Mouse (Mus musculus): Measurements from ENCODE around the gene Tmcc3. TPM values are rescaled to one million over a fixed set of nuclear protein-coding genes. Genes with fewer than 3 reads are reported as not detected.

Gene Tmcc3
- polyA plus RNA-seq, 1 experiment = 6.2 TPM

- no peak for TF ChIP-seq POLR2A (IDR thresholded peaks at IDR 0.05; ENCODE audit: low read depth, low read length)
- no peak for TF ChIP-seq CTCF (IDR thresholded peaks at IDR 0.05; ENCODE audit: extremely low read depth, insufficient read depth, insufficient read length, insufficient replicate concordance)
- no peak overlapping the region for H3K4me3 ChIP-seq (ENCODE audit: extremely low read depth, insufficient read depth, insufficient read length)
- no peaks in the 10 kb centered on the region for H3K27me3 ChIP-seq (ENCODE audit: control insufficient read depth, insufficient read depth, low read length)
- no peaks in the 10 kb centered on the region for H3K36me3 ChIP-seq (ENCODE audit: control insufficient read depth, insufficient read depth, low read length)
- H3K27ac ChIP-seq (ENCODE audit: insufficient read depth, low read length) = no peak overlapping the region
- DNase-seq (ENCODE audit: low read depth in 1 of 2, low spot score in 2 of 2) = no peak
- 86% methylated on average over 7 of the region's 7 CpGs for WGBS
- H3K4me1 ChIP-seq (ENCODE audit: control insufficient read depth, insufficient read depth, insufficient read length) = no peaks in the 10 kb centered on the region
Observed at GRCm38 (mm10) chr10:94569731-94570130, 258.0 kb downstream of the Tmcc3 start.

GRCm38 (mm10) chr10:94571927-94572620 lies 260.3 kb downstream of the Tmcc3 start:
- H3K27ac ChIP-seq (ENCODE audit: insufficient read depth, low read length) = no peak overlapping the region
- no peaks in the 10 kb centered on the region for H3K36me3 ChIP-seq (ENCODE audit: control insufficient read depth, insufficient read depth, low read length)
- H3K27me3 ChIP-seq (ENCODE audit: control insufficient read depth, insufficient read depth, low read length) = no peaks in the 10 kb centered on the region
- TF ChIP-seq CTCF (IDR thresholded peaks at IDR 0.05; ENCODE audit: extremely low read depth, insufficient read depth, insufficient read length, insufficient replicate concordance) (no peak), POLR2A (IDR thresholded peaks at IDR 0.05; ENCODE audit: low read depth, low read length) (no peak)
- no peaks in the 10 kb centered on the region for H3K4me1 ChIP-seq (ENCODE audit: control insufficient read depth, insufficient read depth, insufficient read length)
- DNase-seq (ENCODE audit: low read depth in 1 of 2, low spot score in 2 of 2) = no peak
- no peak overlapping the region for H3K4me3 ChIP-seq (ENCODE audit: extremely low read depth, insufficient read depth, insufficient read length)
- 68% methylated on average over 9 of the region's 9 CpGs for WGBS

DNA sequence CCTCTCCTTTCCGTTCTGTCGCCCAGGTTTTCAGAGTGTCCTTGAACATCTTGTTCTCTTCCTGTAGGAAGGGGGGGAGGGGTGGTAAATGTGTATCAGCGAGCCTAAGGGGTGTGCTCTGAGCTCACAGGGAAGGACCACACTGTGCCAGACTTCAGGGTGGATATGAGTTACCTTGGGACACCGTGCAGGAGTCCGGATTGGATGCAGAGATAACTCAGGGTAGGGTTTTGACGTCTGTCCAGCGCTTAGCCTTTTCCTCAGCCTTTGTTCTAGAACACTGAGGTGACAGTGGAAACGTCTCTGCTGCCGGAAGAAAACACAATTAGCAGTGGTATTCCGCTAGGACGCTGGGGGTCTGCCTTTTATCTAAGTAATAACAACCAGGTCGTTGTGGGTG lies 261.0 kb downstream of the Tmcc3 start:
- WGBS = 76% methylated on average over 12 of the region's 12 CpGs
- DNase-seq (ENCODE audit: low read depth in 1 of 2, low spot score in 2 of 2) = no peak

DNA sequence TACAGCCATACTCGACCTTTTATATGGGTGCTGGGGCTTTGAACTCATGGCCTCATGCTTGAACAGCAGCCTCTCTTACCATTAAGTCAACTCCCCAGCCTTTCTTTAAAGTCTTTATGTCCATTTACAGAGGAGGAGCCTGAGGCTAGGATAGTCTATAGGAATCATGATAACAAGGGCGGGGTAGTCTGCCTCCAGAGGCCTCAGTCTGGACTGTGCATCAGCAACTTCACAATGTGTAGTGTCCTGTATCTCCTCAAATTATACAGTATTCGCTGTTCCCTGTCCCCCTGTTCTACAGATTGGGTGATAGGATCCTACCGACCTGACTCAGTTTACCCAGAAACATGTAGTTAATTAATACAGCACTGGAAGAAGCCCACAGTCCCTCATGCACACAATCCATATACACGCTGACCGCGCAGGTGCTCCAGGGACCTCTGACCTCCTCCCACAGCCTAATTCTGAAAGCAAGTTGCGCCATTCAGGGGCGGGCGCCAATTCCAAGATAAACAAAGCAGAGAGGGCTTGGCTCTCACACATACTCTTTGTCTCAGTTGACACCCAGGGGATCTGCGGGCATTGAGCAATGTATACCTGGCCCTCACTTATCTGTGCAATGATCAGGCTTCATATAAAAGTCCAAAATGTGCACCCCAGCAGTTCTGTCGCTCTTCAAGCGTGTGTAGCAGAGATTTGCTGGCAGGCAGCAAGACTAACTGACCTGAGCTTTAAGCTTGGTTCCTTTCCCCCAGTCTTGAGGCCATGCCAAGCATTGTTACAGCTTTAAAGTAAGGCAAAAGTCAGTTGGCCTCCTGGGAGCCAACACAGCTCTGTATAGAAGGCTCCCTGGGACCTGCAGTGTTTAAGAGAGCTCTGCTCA lies 262.9 kb downstream of the Tmcc3 start:
- 93% methylated on average over 13 of the region's 13 CpGs for WGBS

More for the DNA sequence above, 261.0 kb downstream of the Tmcc3 start:
- Histone ChIP-seq H3K4me1 (ENCODE audit: control insufficient read depth, insufficient read depth, insufficient read length) (no peaks in the 10 kb centered on the region), H3K27ac (ENCODE audit: insufficient read depth, low read length) (no peak overlapping the region), H3K4me3 (ENCODE audit: extremely low read depth, insufficient read depth, insufficient read length) (no peak overlapping the region), H3K36me3 (ENCODE audit: control insufficient read depth, insufficient read depth, low read length) (no peaks in the 10 kb centered on the region), H3K27me3 (ENCODE audit: control insufficient read depth, insufficient read depth, low read length) (no peaks in the 10 kb centered on the region)
- TF ChIP-seq POLR2A (IDR thresholded peaks at IDR 0.05; ENCODE audit: low read depth, low read length) (no peak), CTCF (IDR thresholded peaks at IDR 0.05; ENCODE audit: extremely low read depth, insufficient read depth, insufficient read length, insufficient replicate concordance) (no peak)

DNA sequence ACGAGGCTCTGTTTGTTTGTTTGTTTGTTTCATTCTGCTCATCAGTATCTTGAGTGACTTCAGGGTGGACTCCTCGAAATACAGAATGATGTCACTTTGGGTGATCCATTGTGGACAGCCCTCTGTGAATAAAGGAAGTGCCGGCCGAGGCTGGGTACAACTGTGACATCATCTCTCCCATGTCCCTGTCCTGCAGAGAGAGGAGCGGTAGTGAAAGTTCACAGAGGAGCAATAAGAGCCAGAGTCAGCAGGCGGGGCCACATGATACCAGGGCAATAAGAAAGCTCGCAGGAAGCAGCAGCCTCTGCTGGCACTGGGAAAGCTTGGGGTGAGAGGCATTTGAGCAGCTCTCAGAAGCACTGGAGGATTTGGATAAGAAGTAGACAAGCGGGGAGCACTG lies 264.2 kb downstream of the Tmcc3 start:
- no peak for DNase-seq (ENCODE audit: low read depth in 1 of 2, low spot score in 2 of 2)
- H3K36me3 ChIP-seq (ENCODE audit: control insufficient read depth, insufficient read depth, low read length) = no peaks in the 10 kb centered on the region
- 48% methylated on average over 8 of the region's 8 CpGs for WGBS
- H3K27ac ChIP-seq (ENCODE audit: insufficient read depth, low read length) = no peak overlapping the region
- no peaks in the 10 kb centered on the region for H3K4me1 ChIP-seq (ENCODE audit: control insufficient read depth, insufficient read depth, insufficient read length)
- no peaks in the 10 kb centered on the region for H3K27me3 ChIP-seq (ENCODE audit: control insufficient read depth, insufficient read depth, low read length)
- no peak overlapping the region for H3K4me3 ChIP-seq (ENCODE audit: extremely low read depth, insufficient read depth, insufficient read length)
- TF ChIP-seq CTCF (IDR thresholded peaks at IDR 0.05; ENCODE audit: extremely low read depth, insufficient read depth, insufficient read length, insufficient replicate concordance) = no peak
- TF ChIP-seq POLR2A (IDR thresholded peaks at IDR 0.05; ENCODE audit: low read depth, low read length) = no peak

More for the DNA sequence above, 262.9 kb downstream of the Tmcc3 start:
- H3K4me3 ChIP-seq (ENCODE audit: extremely low read depth, insufficient read depth, insufficient read length) = no peak overlapping the region
- H3K27ac ChIP-seq (ENCODE audit: insufficient read depth, low read length) = no peak overlapping the region
- DNase-seq (ENCODE audit: low read depth in 1 of 2, low spot score in 2 of 2) = no peak
- TF ChIP-seq POLR2A (IDR thresholded peaks at IDR 0.05; ENCODE audit: low read depth, low read length) (no peak), CTCF (IDR thresholded peaks at IDR 0.05; ENCODE audit: extremely low read depth, insufficient read depth, insufficient read length, insufficient replicate concordance) (no peak)
- no peaks in the 10 kb centered on the region for H3K36me3 ChIP-seq (ENCODE audit: control insufficient read depth, insufficient read depth, low read length)
- no peaks in the 10 kb centered on the region for H3K4me1 ChIP-seq (ENCODE audit: control insufficient read depth, insufficient read depth, insufficient read length)
- H3K27me3 ChIP-seq (ENCODE audit: control insufficient read depth, insufficient read depth, low read length) = no peaks in the 10 kb centered on the region

- TF ChIP-seq CTCF (IDR thresholded peaks at IDR 0.05; ENCODE audit: extremely low read depth, insufficient read depth, insufficient read length, insufficient replicate concordance) (no peak), POLR2A (IDR thresholded peaks at IDR 0.05; ENCODE audit: low read depth, low read length) (no peak)
- 94% methylated on average over 15 of the region's 15 CpGs for WGBS
- Histone ChIP-seq H3K4me1 (ENCODE audit: control insufficient read depth, insufficient read depth, insufficient read length) (no peaks in the 10 kb centered on the region), H3K36me3 (ENCODE audit: control insufficient read depth, insufficient read depth, low read length) (0 out of 2 replicates have a peak, but pooled peaks cover under 1% of the 10 kb centered on the region), H3K27me3 (ENCODE audit: control insufficient read depth, insufficient read depth, low read length) (no peaks in the 10 kb centered on the region), H3K27ac (ENCODE audit: insufficient read depth, low read length) (no peak overlapping the region), H3K4me3 (ENCODE audit: extremely low read depth, insufficient read depth, insufficient read length) (no peak overlapping the region)
- DNase-seq (ENCODE audit: low read depth in 1 of 2, low spot score in 2 of 2) = no peak
Observed at GRCm38 (mm10) chr10:94578870-94579269, 267.1 kb downstream of the Tmcc3 start.
